Mouse (Mus musculus) heart, embryonic 14.5 days (tissue): Measurements from ENCODE around the gene Limk1. TPM values are rescaled to one million over a fixed set of nuclear protein-coding genes. Genes with fewer than 3 reads are reported as not detected.

Source experiments
- ATAC-seq: fragments of 200-750 bp; cut with Nextera tagmentation; 2 replicates; pipeline ENCODE4 v1.8.0; 2017; ENCODE audit warnings: low read depth, moderate TSS enrichment; ENCODE audit not compliant: insufficient number of reproducible peaks, insufficient read depth, low FRiP score
- H3K27ac ChIP-seq, 2 experiments: fragments of 200-500 bp in 1 of 2; fragments of 300-500 bp in 1 of 2; sonication (generic) in 1 of 2; replicated peaks in 1 of 2; 2 replicates each; pipeline ENCODE4 v1.5.1; 2012 to 2014; ENCODE audit warnings: low read depth in 2 of 2, low read length in 2 of 2, control low read depth in 1 of 2, mild to moderate bottlenecking in 1 of 2, mixed read lengths in 1 of 2; ENCODE audit not compliant: control insufficient read depth in 1 of 2, insufficient read depth in 1 of 2
- H3K27me3 ChIP-seq: fragments of 300-500 bp; sonication (generic); 2 replicates; pipeline ENCODE4 v1.6.1; 2014; ENCODE audit warnings: mild to moderate bottlenecking, low read length, control low read depth; ENCODE audit not compliant: control insufficient read depth, insufficient read depth
- H3K36me3 ChIP-seq: fragments of 300-500 bp; sonication (generic); 2 replicates; pipeline ENCODE4 v1.6.1; 2014; ENCODE audit warnings: mild to moderate bottlenecking, control low read depth, low read length, mixed read lengths; ENCODE audit not compliant: control insufficient read depth, insufficient read depth
- H3K4me1 ChIP-seq, 2 experiments: fragments of 200-500 bp in 1 of 2; fragments of 300-500 bp in 1 of 2; sonication (generic) in 1 of 2; 2 replicates each; pipeline ENCODE4 v1.6.1; 2012 to 2014; ENCODE audit warnings: low read length in 2 of 2, control low read depth in 1 of 2, mixed read lengths in 1 of 2; ENCODE audit not compliant: control insufficient read depth in 2 of 2, insufficient read depth in 2 of 2
- H3K4me2 ChIP-seq: fragments of 300-500 bp; sonication (generic); 2 replicates; pipeline ENCODE4 v1.6.1; 2014; ENCODE audit warnings: mild to moderate bottlenecking, low read length
- H3K4me3 ChIP-seq, 2 experiments: fragments of 200-500 bp in 1 of 2; fragments of 300-500 bp in 1 of 2; sonication (generic) in 1 of 2; 2 replicates each; pipeline ENCODE4 v1.5.1; 2012 to 2014; ENCODE audit warnings: low read length in 2 of 2, mild to moderate bottlenecking in 2 of 2, control low read depth in 1 of 2, low read depth in 1 of 2, moderate library complexity in 1 of 2; ENCODE audit not compliant: control insufficient read depth in 1 of 2, insufficient read depth in 1 of 2
- H3K9ac ChIP-seq: fragments of 300-500 bp; sonication (generic); 2 replicates; pipeline ENCODE4 v1.6.1; 2014; ENCODE audit warnings: mild to moderate bottlenecking, low read length
- H3K9me3 ChIP-seq: fragments of 300-500 bp; sonication (generic); 2 replicates; pipeline ENCODE4 v1.6.1; 2016; ENCODE audit warnings: low read length, control low read depth; ENCODE audit not compliant: control insufficient read depth
- WGBS: fragments of 180-500 bp; shearing (Covaris S2); extraction: QIAGEN DNeasy Blood & Tissue Kit; methylation state at CpG from one replicate; pipeline ENCODE4 v1.1.7; 2014; 5-methylcytosine and 5-hydroxymethylcytosine counted together
- polyA plus RNA-seq: library from polyadenylated mRNA; unstranded; fragments of >200 nt; fragmentation: Nextera tagmentation; extraction: Ambion mirVana; gene quantifications from 2 replicates; pipeline ENCODE4 v1.2.1, GENCODE M21; 2014

Gene Limk1
- polyA plus RNA-seq, 1 experiment from 2014 or later, result 3.6 TPM

DNA sequence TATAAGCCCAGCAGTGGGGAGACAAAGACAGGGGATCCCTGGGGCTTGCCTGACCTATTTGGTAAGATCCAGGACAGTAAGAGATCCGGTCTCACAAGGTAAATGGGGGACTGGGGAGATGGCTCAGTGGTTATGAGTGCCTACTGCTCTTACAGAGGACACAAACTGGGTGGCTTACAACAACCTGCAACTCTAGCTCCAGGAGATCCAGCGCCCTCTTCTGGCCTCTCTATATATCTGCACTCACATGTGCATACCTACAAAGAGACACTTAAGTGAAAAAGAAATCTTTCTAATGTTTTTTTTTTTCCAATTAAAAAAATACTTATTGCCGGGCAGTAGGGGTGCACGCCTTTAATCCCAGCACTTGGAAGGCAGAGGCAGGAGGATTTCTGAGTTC lies 41.9 kb downstream of the Limk1 start:
- H3K9me3 ChIP-seq, result 0 out of 2 replicates have a peak, but pooled peaks cover 3% of the 10 kb centered on the region
- H3K36me3 ChIP-seq, result no peaks in the 10 kb centered on the region
- H3K9ac ChIP-seq, result no peak overlapping the region
- H3K4me1 ChIP-seq, result peaks cover 5 to 6% of the 10 kb centered on the region in 2 experiments
- no peak overlapping the region for H3K27ac ChIP-seq
- H3K27me3 ChIP-seq, result no peaks in the 10 kb centered on the region
- H3K4me3 ChIP-seq, result no peak overlapping the region
- 64% methylated on average over 4 of the region's 4 CpGs for WGBS
- ATAC-seq, result no peak
- no peak overlapping the region for H3K4me2 ChIP-seq

- Histone ChIP-seq H3K36me3 (no peaks in the 10 kb centered on the region), H3K9me3 (no peaks in the 10 kb centered on the region), H3K27me3 (no peaks in the 10 kb centered on the region), H3K4me3 (no peak overlapping the region), H3K9ac (no peak overlapping the region), H3K4me1 (peaks cover 6 to 8% of the 10 kb centered on the region in 2 experiments), H3K4me2 (no peak overlapping the region), H3K27ac (peak overlapping the region in 1 of 2 experiments; percentile 58; a peak in 1 of 4 replicates)
- no peak; the same call in 1 of the 2 replicates for ATAC-seq
- WGBS, result 45% methylated on average over 8 of the region's 8 CpGs
Observed at GRCm38 (mm10) chr5:134644643-134645118, 43.7 kb downstream of the Limk1 start.

- H3K27ac ChIP-seq, result no peak overlapping the region
- no peaks in the 10 kb centered on the region for H3K9me3 ChIP-seq
- H3K4me2 ChIP-seq, result no peak overlapping the region
- ATAC-seq, result no peak
- H3K36me3 ChIP-seq, result no peaks in the 10 kb centered on the region
- peaks cover 6 to 10% of the 10 kb centered on the region in 2 experiments for H3K4me1 ChIP-seq
- no peaks in the 10 kb centered on the region for H3K27me3 ChIP-seq
- H3K4me3 ChIP-seq, result no peak overlapping the region
- no peak overlapping the region for H3K9ac ChIP-seq
- 75% methylated on average over 1 of the region's 1 CpGs for WGBS
Observed at GRCm38 (mm10) chr5:134644121-134644520, 44.3 kb downstream of the Limk1 start.

- H3K9ac ChIP-seq, result no peak overlapping the region
- H3K4me3 ChIP-seq, result no peak overlapping the region
- peaks cover 18% of the 10 kb centered on the region for H3K36me3 ChIP-seq
- ATAC-seq, result no peak
- no peaks in the 10 kb centered on the region for H3K9me3 ChIP-seq
- no peak overlapping the region for H3K4me2 ChIP-seq
- H3K4me1 ChIP-seq, result peaks cover 8 to 19% of the 10 kb centered on the region in 2 experiments
- H3K27me3 ChIP-seq, result no peaks in the 10 kb centered on the region
- H3K27ac ChIP-seq, result no peak overlapping the region
- 86% methylated on average over 3 of the region's 3 CpGs for WGBS
Observed at GRCm38 (mm10) chr5:134640371-134640770, 48.0 kb downstream of the Limk1 start.

GRCm38 (mm10) chr5:134639269-134639682 lies 49.1 kb downstream of the Limk1 start, which contains the start of gene Eif4h:
Gene Eif4h, minus strand, starts transcription at chr5:134639490.
- Histone ChIP-seq H3K4me3 (peak within 1 kb of the TSS; percentile 93 to 99), H3K27ac (peak within 1 kb of the TSS; percentile 92 to 93), H3K4me2 (peak within 1 kb of the TSS; percentile 75), H3K9me3 (no peaks in the 10 kb centered on the region), H3K9ac (peak within 1 kb of the TSS; percentile 99), H3K27me3 (no peaks in the 10 kb centered on the region), H3K4me1 (peaks cover 4 to 16% of the 10 kb centered on the region in 2 experiments), H3K36me3 (peaks cover 26% of the 10 kb centered on the region)
- ATAC-seq, result peak; percentile 89
- WGBS, result 0% methylated on average over 52 of the region's 52 CpGs

- peak; percentile 59 for ATAC-seq
- Histone ChIP-seq H3K36me3 (peaks cover 30% of the 10 kb centered on the region), H3K9me3 (no peaks in the 10 kb centered on the region), H3K4me3 (peak overlapping the region; percentile 93 to 99), H3K27me3 (no peaks in the 10 kb centered on the region), H3K9ac (peak overlapping the region; percentile 99), H3K27ac (peak overlapping the region; percentile 92 to 93), H3K4me2 (peak overlapping the region; percentile 75), H3K4me1 (peaks cover 2 to 14% of the 10 kb centered on the region in 2 experiments)
- WGBS, result under 1% methylated on average over 74 of the region's 85 CpGs
Observed at GRCm38 (mm10) chr5:134638461-134639268, 49.7 kb downstream of the Limk1 start.

GRCm38 (mm10) chr5:134637820-134638367 lies 50.5 kb downstream of the Limk1 start:
- H3K9me3 ChIP-seq, result no peaks in the 10 kb centered on the region
- H3K4me3 ChIP-seq, result peak overlapping the region; percentile 93 to 99
- H3K9ac ChIP-seq, result peak overlapping the region; percentile 99
- H3K36me3 ChIP-seq, result peaks cover 36% of the 10 kb centered on the region
- H3K27ac ChIP-seq, result peak overlapping the region; percentile 92 to 93; a peak in 2 of 4 replicates
- H3K4me1 ChIP-seq, result peaks cover 2 to 17% of the 10 kb centered on the region in 2 experiments
- H3K4me2 ChIP-seq, result peak overlapping the region; percentile 75
- H3K27me3 ChIP-seq, result no peaks in the 10 kb centered on the region
- 25% methylated on average over 5 of the region's 5 CpGs for whole genome bisulfite sequencing
- no peak for ATAC-seq
